Mouse (Mus musculus) limb, embryonic 13.5 days (tissue): ENCODE measurements around the gene Gm9747. TPM values are rescaled to one million over a fixed set of nuclear protein-coding genes. Genes with fewer than 3 reads are reported as not detected.

ENCODE experiments used
- ATAC-seq: fragments of 200-750 bp; cut with Nextera tagmentation; 2 replicates; pipeline ENCODE4 v1.8.0; 2017; ENCODE audit warnings: low read depth, moderate number of reproducible peaks, moderate TSS enrichment; ENCODE audit not compliant: low FRiP score
- H3K27ac ChIP-seq: fragments of 300-500 bp; sonication (generic); 2 replicates; pipeline ENCODE4 v1.5.1; 2015; ENCODE audit warnings: inconsistent platforms, mild to moderate bottlenecking, moderate library complexity
- H3K27me3 ChIP-seq: fragments of 300-500 bp; sonication (generic); 2 replicates; pipeline ENCODE4 v1.6.1; 2015; ENCODE audit warnings: mild to moderate bottlenecking, inconsistent platforms
- H3K36me3 ChIP-seq: fragments of 300-500 bp; sonication (generic); 2 replicates; pipeline ENCODE4 v1.6.1; 2015; ENCODE audit warnings: inconsistent platforms, mild to moderate bottlenecking, moderate library complexity
- H3K4me1 ChIP-seq: fragments of 300-500 bp; sonication (generic); 2 replicates; pipeline ENCODE4 v1.6.1; 2015; ENCODE audit warnings: inconsistent platforms
- H3K4me2 ChIP-seq: fragments of 300-500 bp; sonication (generic); replicated peaks from 2 replicates; pipeline ENCODE4 v1.6.1; 2015; ENCODE audit warnings: inconsistent platforms, mild to moderate bottlenecking, moderate library complexity
- H3K4me3 ChIP-seq: fragments of 300-500 bp; sonication (generic); 2 replicates; pipeline ENCODE4 v1.5.1; 2015; ENCODE audit warnings: moderate library complexity, mild to moderate bottlenecking, inconsistent platforms
- H3K9ac ChIP-seq: fragments of 300-500 bp; sonication (generic); 2 replicates; pipeline ENCODE4 v1.6.1; 2015; ENCODE audit warnings: mild to moderate bottlenecking, inconsistent platforms
- H3K9me3 ChIP-seq: fragments of 300-500 bp; sonication (generic); 2 replicates; pipeline ENCODE4 v1.6.1; 2016; ENCODE audit warnings: inconsistent platforms
- WGBS: fragments of 180-500 bp; shearing (Covaris S2); methylation state at CpG from one replicate; pipeline ENCODE4 v1.1.7; 2015; 5-methylcytosine and 5-hydroxymethylcytosine counted together
- polyA plus RNA-seq: library from polyadenylated mRNA; unstranded; fragments of >200 nt; fragmentation: Nextera tagmentation; extraction: Ambion mirVana; gene quantifications from 2 replicates; pipeline ENCODE4 v1.2.1, GENCODE M21; 2015

The Gm9747 gene
- polyA plus RNA-seq, 1 experiment from 2014 or later, result 34.9 TPM

DNA sequence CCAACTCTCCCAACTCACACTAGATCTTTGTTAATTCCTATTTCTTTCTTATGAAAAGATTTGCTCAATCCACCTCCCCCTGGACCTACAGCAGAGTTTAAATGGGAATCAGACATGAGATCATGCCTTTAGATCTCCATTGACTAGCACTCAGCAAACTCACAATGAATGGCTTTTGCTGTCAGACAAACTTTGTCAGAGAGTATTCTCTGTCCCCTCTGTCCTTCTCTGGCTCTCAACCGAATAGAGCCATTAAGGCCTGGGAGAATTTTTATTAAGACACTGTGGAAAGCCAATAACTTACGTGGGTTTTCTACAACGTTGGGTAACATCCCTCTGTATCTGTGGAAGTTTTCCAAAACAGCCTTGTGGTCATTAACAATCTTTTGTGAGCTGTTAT lies 27.1 kb downstream of the Gm9747 start:
- Histone ChIP-seq H3K9ac (no peak overlapping the region), H3K27ac (no peak overlapping the region), H3K27me3 (no peaks in the 10 kb centered on the region), H3K4me2 (no peak overlapping the region), H3K9me3 (no peaks in the 10 kb centered on the region), H3K36me3 (no peaks in the 10 kb centered on the region), H3K4me1 (peaks cover 45% of the 10 kb centered on the region), H3K4me3 (no peak overlapping the region)
- 47% methylated on average over 3 of the region's 3 CpGs for WGBS
- no peak for ATAC-seq

GRCm38 (mm10) chr1:82261053-82261618 lies 28.2 kb downstream of the Gm9747 start:
- H3K9ac ChIP-seq, result no peak overlapping the region
- H3K4me2 ChIP-seq, result 0 out of 2 replicates have a peak overlapping the region, but pooled peaks have one; percentile 25
- ATAC-seq, result no peak
- WGBS, result 18% methylated on average over 9 of the region's 9 CpGs
- no peaks in the 10 kb centered on the region for H3K9me3 ChIP-seq
- no peaks in the 10 kb centered on the region for H3K36me3 ChIP-seq
- peak overlapping the region; percentile 11; the same call in 1 of the 2 replicates for H3K27ac ChIP-seq
- H3K4me3 ChIP-seq, result no peak overlapping the region
- no peaks in the 10 kb centered on the region for H3K27me3 ChIP-seq
- H3K4me1 ChIP-seq, result peaks cover 45% of the 10 kb centered on the region

DNA sequence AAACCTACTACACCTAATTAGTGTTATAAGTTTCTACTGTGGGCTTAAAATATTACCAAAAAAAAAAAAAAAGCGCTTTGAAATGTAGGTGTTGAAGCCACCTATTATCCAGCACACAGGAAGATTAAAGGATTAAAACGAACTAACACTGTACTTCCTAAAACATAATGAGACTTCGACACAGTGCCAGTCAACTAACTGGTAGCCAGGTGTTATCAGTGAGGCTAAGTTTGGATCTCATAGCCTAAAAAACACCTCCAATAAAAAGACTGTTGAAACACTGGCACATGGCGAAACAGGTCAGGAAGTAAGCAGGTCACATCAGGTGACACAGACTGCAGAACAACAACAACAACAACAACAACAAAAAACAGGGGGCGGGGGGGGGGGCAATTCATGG lies 28.7 kb downstream of the Gm9747 start:
- WGBS, result 28% methylated on average over 5 of the region's 5 CpGs
- no peak overlapping the region for H3K9ac ChIP-seq
- H3K4me2 ChIP-seq, result no peak overlapping the region
- H3K27me3 ChIP-seq, result no peaks in the 10 kb centered on the region
- 0 out of 2 replicates have a peak, but pooled peaks cover under 1% of the 10 kb centered on the region for H3K36me3 ChIP-seq
- no peak overlapping the region for H3K4me3 ChIP-seq
- no peak for ATAC-seq
- no peaks in the 10 kb centered on the region for H3K9me3 ChIP-seq
- peaks cover 45% of the 10 kb centered on the region for H3K4me1 ChIP-seq
- H3K27ac ChIP-seq, result no peak overlapping the region

DNA sequence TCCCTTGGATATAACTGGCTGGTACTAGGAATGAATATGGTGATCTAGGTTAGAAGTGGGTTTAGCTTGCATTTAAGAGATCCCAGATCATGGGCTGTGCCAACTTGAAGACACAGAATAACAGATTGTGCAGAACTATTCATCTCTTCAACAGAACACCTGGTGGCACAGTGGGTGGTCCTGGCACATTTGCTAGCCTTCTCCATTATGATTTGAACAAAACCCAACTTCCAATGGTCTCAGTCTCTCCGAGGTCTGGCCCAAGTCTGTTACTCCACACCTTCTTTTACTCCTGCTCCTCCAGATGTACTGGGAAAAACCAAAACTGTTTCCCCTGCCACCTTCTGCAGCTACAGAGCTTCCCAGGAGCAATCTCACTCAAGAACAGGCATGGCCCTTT lies 29.4 kb downstream of the Gm9747 start:
- H3K4me2 ChIP-seq, result no peak overlapping the region
- WGBS, result 41% methylated on average over 1 of the region's 1 CpGs
- peaks cover 42% of the 10 kb centered on the region for H3K4me1 ChIP-seq
- H3K27me3 ChIP-seq, result no peaks in the 10 kb centered on the region
- H3K36me3 ChIP-seq, result 0 out of 2 replicates have a peak, but pooled peaks cover 4% of the 10 kb centered on the region
- H3K9ac ChIP-seq, result no peak overlapping the region
- H3K27ac ChIP-seq, result no peak overlapping the region
- ATAC-seq, result no peak
- no peak overlapping the region for H3K4me3 ChIP-seq
- H3K9me3 ChIP-seq, result no peaks in the 10 kb centered on the region

DNA sequence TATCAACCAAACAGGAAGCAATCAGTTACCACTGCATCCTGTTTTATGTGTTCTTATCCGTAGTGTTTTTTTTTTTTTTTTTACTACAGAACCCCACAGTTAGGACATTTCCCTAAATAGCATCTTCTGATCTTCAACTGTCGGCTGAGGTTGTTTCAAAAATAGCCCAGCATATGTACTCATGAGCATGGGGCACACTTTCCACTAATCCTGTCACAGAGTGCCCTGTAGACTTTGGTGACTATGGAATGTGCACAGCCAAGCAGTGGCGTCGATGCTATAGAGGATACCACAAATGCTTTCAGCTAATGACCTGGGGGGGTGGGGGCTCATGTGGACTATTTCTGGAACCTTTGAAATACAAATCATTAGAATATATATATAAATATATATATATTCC lies 34.6 kb downstream of the Gm9747 start:
- WGBS, result 65% methylated on average over 4 of the region's 4 CpGs

GRCm38 (mm10) chr1:82272231-82272630 lies 39.3 kb downstream of the Gm9747 start:
- Histone ChIP-seq H3K4me2 (no peak overlapping the region), H3K4me3 (no peak overlapping the region), H3K36me3 (peaks cover 23% of the 10 kb centered on the region), H3K27me3 (no peaks in the 10 kb centered on the region), H3K27ac (no peak overlapping the region), H3K9ac (no peak overlapping the region), H3K9me3 (no peaks in the 10 kb centered on the region), H3K4me1 (peaks cover 18% of the 10 kb centered on the region)
- WGBS, result 62% methylated on average over 5 of the region's 5 CpGs
- ATAC-seq, result no peak

More for the DNA sequence above, 34.6 kb downstream of the Gm9747 start:
- no peak overlapping the region for H3K4me3 ChIP-seq
- no peak for ATAC-seq
- peaks cover 4% of the 10 kb centered on the region for H3K4me1 ChIP-seq
- no peak overlapping the region for H3K27ac ChIP-seq
- H3K9ac ChIP-seq, result no peak overlapping the region
- no peaks in the 10 kb centered on the region for H3K27me3 ChIP-seq
- no peaks in the 10 kb centered on the region for H3K9me3 ChIP-seq
- peaks cover 15% of the 10 kb centered on the region for H3K36me3 ChIP-seq
- no peak overlapping the region for H3K4me2 ChIP-seq

DNA sequence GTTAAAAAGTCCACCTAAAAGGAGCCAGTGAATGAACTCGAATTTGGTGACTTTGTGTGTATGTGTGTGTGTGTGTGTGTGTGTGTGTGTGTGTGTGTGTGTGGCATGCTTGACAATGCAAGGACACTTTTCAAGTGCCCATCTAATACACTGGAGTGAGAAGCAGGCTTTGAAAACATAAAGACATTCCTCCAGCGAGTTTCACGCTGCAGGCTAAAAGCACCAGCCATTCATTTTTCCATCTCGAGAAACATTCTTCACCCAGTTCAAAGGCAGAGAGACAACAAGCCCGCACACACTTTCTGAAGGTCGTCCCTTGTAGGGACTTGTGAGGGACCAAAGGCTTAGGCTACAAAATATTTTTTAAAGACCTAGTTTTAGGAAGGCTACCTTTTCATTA lies 40.6 kb downstream of the Gm9747 start:
- Histone ChIP-seq H3K27ac (no peak overlapping the region), H3K9me3 (no peaks in the 10 kb centered on the region), H3K4me1 (peaks cover 18% of the 10 kb centered on the region), H3K36me3 (peaks cover 35% of the 10 kb centered on the region), H3K27me3 (no peaks in the 10 kb centered on the region), H3K9ac (no peak overlapping the region), H3K4me3 (no peak overlapping the region), H3K4me2 (no peak overlapping the region)
- WGBS, result 38% methylated on average over 6 of the region's 6 CpGs
- ATAC-seq, result no peak

DNA sequence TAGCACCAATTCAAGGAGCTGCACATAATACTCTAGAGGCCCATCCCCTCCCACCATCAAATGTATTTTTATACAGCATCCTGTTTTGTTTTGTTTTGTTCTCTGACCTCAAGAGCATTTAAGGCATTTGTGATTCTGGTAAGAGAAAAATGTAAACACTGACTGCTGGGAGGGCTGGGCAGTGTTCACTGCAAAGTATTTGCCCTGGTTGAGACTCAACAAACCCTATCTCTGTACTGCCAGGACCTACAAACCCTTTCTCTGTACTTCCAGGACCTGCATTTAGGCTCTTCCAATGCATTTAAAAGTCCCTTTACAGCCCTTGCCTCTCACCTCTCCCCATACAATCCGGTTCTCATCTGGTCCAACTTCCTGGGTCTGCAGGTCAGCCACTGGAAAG lies 41.4 kb downstream of the Gm9747 start:
- Histone ChIP-seq H3K4me1 (peaks cover 18% of the 10 kb centered on the region), H3K36me3 (peaks cover 40% of the 10 kb centered on the region), H3K27me3 (no peaks in the 10 kb centered on the region), H3K4me3 (no peak overlapping the region), H3K9ac (no peak overlapping the region), H3K9me3 (no peaks in the 10 kb centered on the region), H3K4me2 (0 out of 2 replicates have a peak overlapping the region, but pooled peaks have one; percentile 3), H3K27ac (no peak overlapping the region; the same call in 1 of the 2 replicates)
- no peak for ATAC-seq
- WGBS, result 21% methylated on average over 1 of the region's 1 CpGs

GRCm38 (mm10) chr1:82279768-82280167 lies 46.9 kb downstream of the Gm9747 start:
- Histone ChIP-seq H3K4me3 (no peak overlapping the region), H3K27ac (no peak overlapping the region), H3K4me1 (peaks cover 16% of the 10 kb centered on the region), H3K9me3 (no peaks in the 10 kb centered on the region), H3K9ac (no peak overlapping the region), H3K4me2 (no peak overlapping the region), H3K27me3 (no peaks in the 10 kb centered on the region), H3K36me3 (peaks cover 43% of the 10 kb centered on the region)
- no peak for ATAC-seq
- WGBS, result 78% methylated on average over 1 of the region's 1 CpGs

- ATAC-seq, result no peak
- Histone ChIP-seq H3K27ac (no peak overlapping the region), H3K4me1 (peaks cover 23% of the 10 kb centered on the region), H3K9ac (no peak overlapping the region), H3K27me3 (no peaks in the 10 kb centered on the region), H3K4me2 (0 out of 2 replicates have a peak overlapping the region, but pooled peaks have one; percentile 3), H3K9me3 (no peaks in the 10 kb centered on the region), H3K36me3 (peaks cover 36% of the 10 kb centered on the region), H3K4me3 (no peak overlapping the region)
- WGBS, result 68% methylated on average over 6 of the region's 6 CpGs
Observed at GRCm38 (mm10) chr1:82281823-82282222, 48.9 kb downstream of the Gm9747 start.

GRCm38 (mm10) chr1:82282992-82283611 lies 50.2 kb downstream of the Gm9747 start:
- Histone ChIP-seq H3K27ac (peak overlapping the region; percentile 93), H3K4me1 (peaks cover 35% of the 10 kb centered on the region), H3K27me3 (no peaks in the 10 kb centered on the region), H3K9me3 (no peaks in the 10 kb centered on the region), H3K4me3 (peak overlapping the region; percentile 75), H3K9ac (peak overlapping the region; percentile 76), H3K4me2 (peak overlapping the region; percentile 75), H3K36me3 (peaks cover 36% of the 10 kb centered on the region)
- WGBS, result 1% methylated on average over 35 of the region's 35 CpGs
- peak; percentile 96 for ATAC-seq

DNA sequence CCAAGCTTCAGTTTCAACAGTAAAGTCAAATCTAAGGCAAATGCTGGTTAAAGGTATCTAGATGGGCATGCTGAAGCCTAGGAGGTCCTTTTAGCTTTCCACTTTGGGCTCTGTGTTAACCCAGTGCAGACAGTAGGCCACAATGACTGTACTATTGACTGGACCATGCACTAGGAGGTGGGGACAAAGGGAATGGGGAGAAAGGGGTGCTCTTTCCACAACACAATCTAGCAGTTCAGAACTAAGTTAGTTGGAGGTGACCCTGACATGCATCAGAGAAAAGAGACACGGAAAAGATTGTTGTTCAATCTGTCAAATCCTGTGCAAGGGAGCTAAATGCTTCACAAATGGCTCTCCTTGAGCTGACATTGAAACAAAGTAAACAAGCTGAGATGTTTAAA lies 51.0 kb downstream of the Gm9747 start:
- H3K27me3 ChIP-seq, result no peaks in the 10 kb centered on the region
- peak overlapping the region; percentile 75 for H3K4me2 ChIP-seq
- peaks cover 36% of the 10 kb centered on the region for H3K36me3 ChIP-seq
- no peak for ATAC-seq
- H3K4me1 ChIP-seq, result peaks cover 43% of the 10 kb centered on the region
- H3K4me3 ChIP-seq, result peak overlapping the region; percentile 75
- 5% methylated on average over 1 of the region's 1 CpGs for WGBS
- peak overlapping the region; percentile 76 for H3K9ac ChIP-seq
- peak overlapping the region; percentile 93 for H3K27ac ChIP-seq
- H3K9me3 ChIP-seq, result peaks cover 3% of the 10 kb centered on the region; the same call in 1 of the 2 replicates
